Mouse (Mus musculus) kidney, postnatal 25 days (tissue): ENCODE data around the gene Pard3.
A peak's percentile ranks its signal among the peaks of the same experiment; 100 is the strongest.
"Not testable (repeated sequence)": the region's sequence is repeated elsewhere in the genome, so short reads cannot be mapped to it uniquely, and the experiment has no call there.

Experiments
- DNase-seq, 2 experiments: peaks; one replicate each; pipeline ENCODE4 v3.0.0; 2021; ENCODE audit warnings: mixed read lengths in 2 of 2

Pard3 gene

GRCm38 (mm10) chr8:127143641-127144040 lies 79.9 kb downstream of the Pard3 start:
- no peak for DNase-seq

- no peak for DNase-seq
Observed at GRCm38 (mm10) chr8:127144562-127144961, 80.9 kb downstream of the Pard3 start.

- no peak for DNase-seq
Observed at GRCm38 (mm10) chr8:127145135-127145534, 81.4 kb downstream of the Pard3 start.

GRCm38 (mm10) chr8:127146055-127146454 lies 82.4 kb downstream of the Pard3 start:
- no peak for DNase-seq

- DNase-seq: peak in 1 of 2 experiments; percentile 31
Observed at GRCm38 (mm10) chr8:127148821-127149220, 85.1 kb downstream of the Pard3 start.

- peak in 1 of 2 experiments; percentile 44 for DNase-seq
Observed at GRCm38 (mm10) chr8:127150645-127151044, 87.0 kb downstream of the Pard3 start.

GRCm38 (mm10) chr8:127151706-127152105 lies 88.0 kb downstream of the Pard3 start:
- peak in 1 of 2 experiments; percentile 23 for DNase-seq

- DNase-seq: peak in 1 of 2 experiments; percentile 40
Observed at GRCm38 (mm10) chr8:127157087-127157486, 93.4 kb downstream of the Pard3 start.

- no peak for DNase-seq
Observed at GRCm38 (mm10) chr8:127159421-127159966, 95.8 kb downstream of the Pard3 start.

- no peak for DNase-seq
Observed at GRCm38 (mm10) chr8:127161854-127162253, 98.2 kb downstream of the Pard3 start.

- no peak for DNase-seq
Observed at GRCm38 (mm10) chr8:127162821-127163220, 99.1 kb downstream of the Pard3 start.

GRCm38 (mm10) chr8:127164326-127165280 lies 100.9 kb downstream of the Pard3 start:
- no peak for DNase-seq

- no peak for DNase-seq
Observed at GRCm38 (mm10) chr8:127168496-127168895, 104.8 kb downstream of the Pard3 start.

- DNase-seq: no peak
Observed at GRCm38 (mm10) chr8:127169361-127169760, 105.7 kb downstream of the Pard3 start.

- not testable (repeated sequence) for DNase-seq
Observed at GRCm38 (mm10) chr8:127170372-127170771, 106.7 kb downstream of the Pard3 start.

- no peak for DNase-seq
Observed at GRCm38 (mm10) chr8:127170930-127171329, 107.2 kb downstream of the Pard3 start.

- peak; percentile 25 to 52 for DNase-seq
Observed at GRCm38 (mm10) chr8:127173483-127173882, 109.8 kb downstream of the Pard3 start.

GRCm38 (mm10) chr8:127174411-127174810 lies 110.7 kb downstream of the Pard3 start:
- no peak for DNase-seq

GRCm38 (mm10) chr8:127175160-127175836 lies 111.6 kb downstream of the Pard3 start:
- no peak for DNase-seq

- peak in 1 of 2 experiments; percentile 80 for DNase-seq
Observed at GRCm38 (mm10) chr8:127178634-127179033, 114.9 kb downstream of the Pard3 start.

GRCm38 (mm10) chr8:127181246-127181645 lies 117.6 kb downstream of the Pard3 start:
- DNase-seq: no peak

GRCm38 (mm10) chr8:127182065-127182464 lies 118.4 kb downstream of the Pard3 start:
- DNase-seq: no peak

GRCm38 (mm10) chr8:127183533-127183932 lies 119.8 kb downstream of the Pard3 start:
- DNase-seq: no peak
